Mouse (Mus musculus): ENCODE results near the gene St7. TPM values are rescaled to one million over a fixed set of nuclear protein-coding genes. Genes with fewer than 3 reads are reported as not detected.

St7 gene
- polyA plus RNA-seq, 1 experiment = 23.8 TPM

GRCm38 (mm10) chr6:17990173-17991028 lies 297.7 kb downstream of the St7 start:
- no peaks in the 10 kb centered on the region for H3K27me3 ChIP-seq (ENCODE audit: control insufficient read depth, insufficient read depth, low read length)
- DNase-seq = no peak
- no peak overlapping the region for H3K4me3 ChIP-seq (replicated peaks; ENCODE audit: insufficient read depth, low read depth, low read length)
- 97% methylated on average over 9 of the region's 9 CpGs for WGBS
- peaks cover 3% of the 10 kb centered on the region for H3K4me1 ChIP-seq (ENCODE audit: control insufficient read depth, insufficient read depth, low read length)
- TF ChIP-seq CTCF (IDR thresholded peaks at IDR 0.05; ENCODE audit: borderline replicate concordance, insufficient read depth, low read depth, low read length) (no peak), POLR2A (IDR thresholded peaks at IDR 0.05; ENCODE audit: borderline replicate concordance, insufficient read depth, low read length) (no peak)
- no peak overlapping the region for H3K27ac ChIP-seq (ENCODE audit: insufficient read depth, low read length)

- TF ChIP-seq CTCF (IDR thresholded peaks at IDR 0.05; ENCODE audit: borderline replicate concordance, insufficient read depth, low read depth, low read length) (no peak), POLR2A (IDR thresholded peaks at IDR 0.05; ENCODE audit: borderline replicate concordance, insufficient read depth, low read length) (no peak)
- Histone ChIP-seq H3K27ac (ENCODE audit: insufficient read depth, low read length) (no peak overlapping the region), H3K27me3 (ENCODE audit: control insufficient read depth, insufficient read depth, low read length) (no peaks in the 10 kb centered on the region), H3K4me3 (replicated peaks; ENCODE audit: insufficient read depth, low read depth, low read length) (no peak overlapping the region), H3K4me1 (ENCODE audit: control insufficient read depth, insufficient read depth, low read length) (peaks cover 3% of the 10 kb centered on the region)
- DNase-seq = peak in 1 of 2 experiments; percentile 9
- 13% methylated on average over 7 of the region's 7 CpGs for WGBS
Observed at GRCm38 (mm10) chr6:17991625-17992024, 298.9 kb downstream of the St7 start.

Other genes starting within 250 kb of the St7 start
- 0.44 TPM in 2 replicates for gene Met, start 229.1 kb upstream of the St7 start, polyA plus RNA-seq (2012; rRNA removed)
- gene Capza2, start 56.7 kb upstream of the St7 start, polyA plus RNA-seq (2012; rRNA removed) = 124 TPM in 2 replicates